Mouse (Mus musculus) forebrain, embryonic 11.5 days (tissue): ENCODE results near the gene Jag2. TPM values are rescaled to one million over a fixed set of nuclear protein-coding genes. Genes with fewer than 3 reads are reported as not detected.

Experiments
- ATAC-seq: fragments of 200-750 bp; cut with Nextera tagmentation; replicated peaks from 2 replicates; pipeline ENCODE4 v1.8.0; 2017; ENCODE audit warnings: moderate TSS enrichment; ENCODE audit not compliant: low FRiP score
- DNase-seq: peaks from one replicate; pipeline ENCODE4 v3.0.0-alpha.2; 2017; ENCODE audit warnings: low spot score
- H3K27ac ChIP-seq: fragments of 300-500 bp; sonication (generic); 2 replicates; pipeline ENCODE4 v1.5.1; 2014; ENCODE audit warnings: low read depth, low read length
- H3K27me3 ChIP-seq: fragments of 300-500 bp; sonication (generic); 2 replicates; pipeline ENCODE4 v1.6.1; 2014; ENCODE audit warnings: mild to moderate bottlenecking, low read length, mixed read lengths; ENCODE audit not compliant: control insufficient read depth, insufficient read depth
- H3K36me3 ChIP-seq: fragments of 300-500 bp; sonication (generic); 2 replicates; pipeline ENCODE4 v1.6.1; 2014; ENCODE audit warnings: mild to moderate bottlenecking, low read length, moderate library complexity, mixed read lengths; ENCODE audit not compliant: control insufficient read depth, insufficient read depth
- H3K4me1 ChIP-seq: fragments of 300-500 bp; sonication (generic); replicated peaks from 2 replicates; pipeline ENCODE4 v1.6.1; 2014; ENCODE audit warnings: low read length, mixed read lengths; ENCODE audit not compliant: control insufficient read depth, insufficient read depth
- H3K4me2 ChIP-seq: fragments of 300-500 bp; sonication (generic); 2 replicates; pipeline ENCODE4 v1.6.1; 2014; ENCODE audit warnings: low read depth, mild to moderate bottlenecking, low read length, moderate library complexity, mixed read lengths; ENCODE audit not compliant: severe bottlenecking
- H3K4me3 ChIP-seq: fragments of 300-500 bp; sonication (generic); 2 replicates; pipeline ENCODE4 v1.5.1; 2014; ENCODE audit warnings: low read depth, low read length
- H3K9ac ChIP-seq: fragments of 300-500 bp; sonication (generic); 2 replicates; pipeline ENCODE4 v1.6.1; 2014; ENCODE audit warnings: low read length
- H3K9me3 ChIP-seq: fragments of 300-500 bp; sonication (generic); 2 replicates; pipeline ENCODE4 v1.6.1; 2016; ENCODE audit warnings: low read length, mixed read lengths; ENCODE audit not compliant: control insufficient read depth
- WGBS: fragments of 180-500 bp; shearing (Covaris S2); extraction: QIAGEN DNeasy Blood & Tissue Kit; methylation state at CpG from one replicate; pipeline ENCODE4 v1.1.7; 2014; 5-methylcytosine and 5-hydroxymethylcytosine counted together
- polyA plus RNA-seq: library from polyadenylated mRNA; unstranded; fragments of >200 nt; fragmentation: Nextera tagmentation; extraction: Ambion mirVana; gene quantifications from 2 replicates; pipeline ENCODE4 v1.2.1, GENCODE M21; 2014

The Jag2 gene
- polyA plus RNA-seq, 1 experiment from 2014 or later = 3.2 TPM

- Histone ChIP-seq H3K4me1 (no peaks in the 10 kb centered on the region), H3K9ac (no peak overlapping the region), H3K27ac (no peak overlapping the region), H3K36me3 (peaks cover 19% of the 10 kb centered on the region; the same call in 1 of the 2 replicates), H3K4me3 (no peak overlapping the region), H3K27me3 (no peaks in the 10 kb centered on the region), H3K9me3 (no peaks in the 10 kb centered on the region), H3K4me2 (no peak overlapping the region)
- ATAC-seq (no peak), DNase-seq (no peak)
- WGBS = 94% methylated on average over 7 of the region's 7 CpGs
Measured at GRCm38 (mm10) chr12:112961428-112961827, 31.9 kb upstream of the Jag2 start.

- Histone ChIP-seq H3K27ac (no peak overlapping the region), H3K4me2 (no peak overlapping the region), H3K9me3 (no peaks in the 10 kb centered on the region), H3K9ac (no peak overlapping the region), H3K4me3 (no peak overlapping the region), H3K27me3 (no peaks in the 10 kb centered on the region), H3K4me1 (no peaks in the 10 kb centered on the region), H3K36me3 (peaks cover 11% of the 10 kb centered on the region; the same call in 1 of the 2 replicates)
- no peak for ATAC-seq
- 85% methylated on average over 8 of the region's 8 CpGs for WGBS
- no peak for DNase-seq
Measured at GRCm38 (mm10) chr12:112959421-112959820, 29.8 kb upstream of the Jag2 start.

GRCm38 (mm10) chr12:112958303-112958702, 28.7 kb upstream of the Jag2 start:
- no peaks in the 10 kb centered on the region for H3K4me1 ChIP-seq
- DNase-seq = peak; percentile 72
- H3K27me3 ChIP-seq = no peaks in the 10 kb centered on the region
- H3K4me2 ChIP-seq = no peak overlapping the region
- ATAC-seq = 0 out of 2 replicates have a peak, but pooled peaks have one; percentile 35
- no peaks in the 10 kb centered on the region for H3K9me3 ChIP-seq
- peaks cover 11% of the 10 kb centered on the region; the same call in 1 of the 2 replicates for H3K36me3 ChIP-seq
- H3K27ac ChIP-seq = no peak overlapping the region
- H3K9ac ChIP-seq = no peak overlapping the region
- H3K4me3 ChIP-seq = no peak overlapping the region
- 41% methylated on average over 4 of the region's 4 CpGs for WGBS

- Histone ChIP-seq H3K27me3 (no peaks in the 10 kb centered on the region), H3K9me3 (no peaks in the 10 kb centered on the region), H3K9ac (no peak overlapping the region), H3K4me3 (no peak overlapping the region), H3K4me2 (no peak overlapping the region), H3K27ac (no peak overlapping the region), H3K36me3 (peaks cover 5% of the 10 kb centered on the region; the same call in 1 of the 2 replicates), H3K4me1 (peaks cover 7% of the 10 kb centered on the region)
- peak; percentile 53 for ATAC-seq
- peak; percentile 81 for DNase-seq
- WGBS = 30% methylated on average over 4 of the region's 4 CpGs
Measured at GRCm38 (mm10) chr12:112955800-112956199, 26.2 kb upstream of the Jag2 start.

GRCm38 (mm10) chr12:112952926-112953565, 23.5 kb upstream of the Jag2 start:
- Histone ChIP-seq H3K27me3 (no peaks in the 10 kb centered on the region), H3K4me1 (peaks cover 14% of the 10 kb centered on the region), H3K27ac (no peak overlapping the region), H3K9me3 (no peaks in the 10 kb centered on the region), H3K9ac (no peak overlapping the region), H3K4me3 (no peak overlapping the region), H3K4me2 (no peak overlapping the region), H3K36me3 (no peaks in the 10 kb centered on the region)
- 72% methylated on average over 3 of the region's 3 CpGs for WGBS
- DNase-seq (no peak), ATAC-seq (no peak)

- H3K9me3 ChIP-seq = no peaks in the 10 kb centered on the region
- H3K4me1 ChIP-seq = peaks cover 14% of the 10 kb centered on the region
- no peak overlapping the region for H3K4me3 ChIP-seq
- H3K4me2 ChIP-seq = no peak overlapping the region
- no peak for ATAC-seq
- no peaks in the 10 kb centered on the region for H3K36me3 ChIP-seq
- H3K27me3 ChIP-seq = no peaks in the 10 kb centered on the region
- no peak overlapping the region for H3K27ac ChIP-seq
- WGBS = 84% methylated on average over 8 of the region's 8 CpGs
- no peak overlapping the region for H3K9ac ChIP-seq
- DNase-seq = no peak
Measured at GRCm38 (mm10) chr12:112952433-112952832, 22.9 kb upstream of the Jag2 start.

- WGBS = 40% methylated on average over 7 of the region's 7 CpGs
- Histone ChIP-seq H3K4me2 (no peak overlapping the region), H3K4me1 (peaks cover 14% of the 10 kb centered on the region), H3K27me3 (no peaks in the 10 kb centered on the region), H3K9ac (peak overlapping the region; percentile 89), H3K4me3 (no peak overlapping the region), H3K27ac (peak overlapping the region; percentile 37), H3K9me3 (no peaks in the 10 kb centered on the region), H3K36me3 (no peaks in the 10 kb centered on the region)
- DNase-seq = no peak
- ATAC-seq = no peak
Measured at GRCm38 (mm10) chr12:112951150-112951842, 21.7 kb upstream of the Jag2 start.

GRCm38 (mm10) chr12:112950761-112951129, 21.2 kb upstream of the Jag2 start:
- H3K4me3 ChIP-seq = peak overlapping the region; percentile 58
- ATAC-seq (peak; percentile 42), DNase-seq (no peak)
- peaks cover 14% of the 10 kb centered on the region for H3K4me1 ChIP-seq
- peak overlapping the region; percentile 89 for H3K9ac ChIP-seq
- H3K4me2 ChIP-seq = peak overlapping the region; percentile 94
- H3K27ac ChIP-seq = peak overlapping the region; percentile 37
- no peaks in the 10 kb centered on the region for H3K27me3 ChIP-seq
- no peaks in the 10 kb centered on the region for H3K9me3 ChIP-seq
- 12% methylated on average over 6 of the region's 6 CpGs for WGBS
- no peaks in the 10 kb centered on the region for H3K36me3 ChIP-seq
